Mouse (Mus musculus) intestine, postnatal 0 days (tissue): Measurements from ENCODE around the gene Chst15. TPM values are rescaled to one million over a fixed set of nuclear protein-coding genes. Genes with fewer than 3 reads are reported as not detected.

Experiments
- ATAC-seq: fragments of 200-750 bp; cut with Nextera tagmentation; 2 replicates; pipeline ENCODE4 v1.8.0; 2017; ENCODE audit warnings: mild to moderate bottlenecking, moderate TSS enrichment, moderate library complexity
- H3K27ac ChIP-seq: fragments of 300-500 bp; sonication (generic); 2 replicates; pipeline ENCODE4 v1.5.1; 2014; ENCODE audit warnings: mild to moderate bottlenecking, low read depth, low read length, moderate library complexity
- H3K27me3 ChIP-seq: fragments of 300-500 bp; sonication (generic); replicated peaks from 2 replicates; pipeline ENCODE4 v1.6.1; 2014; ENCODE audit warnings: low read length, mixed read lengths; ENCODE audit not compliant: control insufficient read depth, insufficient read depth
- H3K36me3 ChIP-seq: fragments of 300-500 bp; sonication (generic); 2 replicates; pipeline ENCODE4 v1.6.1; 2014; ENCODE audit warnings: mild to moderate bottlenecking, moderate library complexity; ENCODE audit not compliant: control insufficient read depth, insufficient read depth
- H3K4me1 ChIP-seq: fragments of 300-500 bp; sonication (generic); replicated peaks from 2 replicates; pipeline ENCODE4 v1.6.1; 2014; ENCODE audit warnings: antibody characterized with exemption, low read length, mixed read lengths; ENCODE audit not compliant: control insufficient read depth, insufficient read depth
- H3K4me2 ChIP-seq: fragments of 300-500 bp; sonication (generic); replicated peaks from 2 replicates; pipeline ENCODE4 v1.6.1; 2014; ENCODE audit warnings: low read depth, mild to moderate bottlenecking, moderate library complexity
- H3K4me3 ChIP-seq: fragments of 300-500 bp; sonication (generic); 2 replicates; pipeline ENCODE4 v1.5.1; 2014; ENCODE audit warnings: low read depth, low read length
- H3K9ac ChIP-seq: fragments of 300-500 bp; sonication (generic); 2 replicates; pipeline ENCODE4 v1.6.1; 2014; ENCODE audit warnings: mild to moderate bottlenecking, low read depth, low read length
- H3K9me3 ChIP-seq: fragments of 300-500 bp; sonication (generic); 2 replicates; pipeline ENCODE4 v1.6.1; 2016; ENCODE audit warnings: mixed run types; ENCODE audit not compliant: control insufficient read depth
- CTCF ChIP-seq: sonication (generic); IDR thresholded peaks from 2 replicates; pipeline ENCODE4 v1.5.1; 2016; ENCODE audit warnings: low read depth, mild to moderate bottlenecking, control low read depth, antibody characterized with exemption, moderate library complexity
- WGBS: fragments of 180-500 bp; shearing (Covaris S2); extraction: QIAGEN DNeasy Blood & Tissue Kit; methylation state at CpG from one replicate; pipeline ENCODE4 v1.1.7; 2014; 5-methylcytosine and 5-hydroxymethylcytosine counted together
- polyA plus RNA-seq: library from polyadenylated mRNA; unstranded; fragments of >200 nt; fragmentation: Nextera tagmentation; extraction: Ambion mirVana; gene quantifications from 2 replicates; pipeline ENCODE4 v1.2.1, GENCODE M21; 2015

Chst15 gene
- polyA plus RNA-seq = 7.9 and 8.7 TPM in 2 replicates

- TF ChIP-seq CTCF = peak; percentile 42
- H3K4me2 ChIP-seq = peak within 1 kb of the TSS; percentile 96
- peaks cover 10% of the 10 kb centered on the region; the same call in 1 of the 2 replicates for H3K4me1 ChIP-seq
- no peaks in the 10 kb centered on the region for H3K27me3 ChIP-seq
- peak; percentile 25 for ATAC-seq
- H3K9me3 ChIP-seq = no peaks in the 10 kb centered on the region
- WGBS = under 1% methylated on average over 34 of the region's 34 CpGs
- peak within 1 kb of the TSS; percentile 92 for H3K27ac ChIP-seq
- H3K9ac ChIP-seq = peak within 1 kb of the TSS; percentile 78
- no peaks in the 10 kb centered on the region; the same call in 1 of the 2 replicates for H3K36me3 ChIP-seq
- peak within 1 kb of the TSS; percentile 89 for H3K4me3 ChIP-seq
Observed at GRCm38 (mm10) chr7:132317036-132317541, at the start of gene Chst15. TSS of gene Chst15 (minus strand) at chr7:132317228.

- no peaks in the 10 kb centered on the region for H3K27me3 ChIP-seq
- no peaks in the 10 kb centered on the region for H3K9me3 ChIP-seq
- TF ChIP-seq CTCF = no peak
- 78% methylated on average over 5 of the region's 5 CpGs for WGBS
- H3K4me1 ChIP-seq = no peaks in the 10 kb centered on the region
- no peak for ATAC-seq
- H3K27ac ChIP-seq = no peak overlapping the region
- no peak overlapping the region for H3K4me2 ChIP-seq
- no peak overlapping the region for H3K4me3 ChIP-seq
- no peaks in the 10 kb centered on the region for H3K36me3 ChIP-seq
- no peak overlapping the region for H3K9ac ChIP-seq
Observed at GRCm38 (mm10) chr7:132365703-132366384, 48.8 kb upstream of the Chst15 start.

- Histone ChIP-seq H3K9me3 (no peaks in the 10 kb centered on the region), H3K9ac (no peak overlapping the region), H3K4me3 (no peak overlapping the region), H3K27ac (no peak overlapping the region), H3K4me1 (no peaks in the 10 kb centered on the region), H3K36me3 (no peaks in the 10 kb centered on the region), H3K27me3 (no peaks in the 10 kb centered on the region), H3K4me2 (no peak overlapping the region)
- TF ChIP-seq CTCF = no peak
- WGBS = 80% methylated on average over 5 of the region's 5 CpGs
- ATAC-seq = no peak
Observed at GRCm38 (mm10) chr7:132365111-132365510, 48.1 kb upstream of the Chst15 start.

GRCm38 (mm10) chr7:132364506-132364905 is 47.5 kb upstream of the Chst15 start:
- H3K4me3 ChIP-seq = no peak overlapping the region
- H3K9ac ChIP-seq = no peak overlapping the region
- H3K4me1 ChIP-seq = no peaks in the 10 kb centered on the region
- no peaks in the 10 kb centered on the region for H3K9me3 ChIP-seq
- WGBS = 65% methylated on average over 5 of the region's 5 CpGs
- H3K27ac ChIP-seq = no peak overlapping the region
- no peaks in the 10 kb centered on the region for H3K27me3 ChIP-seq
- no peak overlapping the region for H3K4me2 ChIP-seq
- no peaks in the 10 kb centered on the region for H3K36me3 ChIP-seq
- no peak for TF ChIP-seq CTCF
- ATAC-seq = no peak

- Histone ChIP-seq H3K27me3 (no peaks in the 10 kb centered on the region), H3K9ac (no peak overlapping the region), H3K4me2 (no peak overlapping the region), H3K9me3 (no peaks in the 10 kb centered on the region), H3K4me1 (0 out of 2 replicates have a peak, but pooled peaks cover 7% of the 10 kb centered on the region), H3K36me3 (no peaks in the 10 kb centered on the region), H3K4me3 (no peak overlapping the region), H3K27ac (no peak overlapping the region)
- no peak for ATAC-seq
- 85% methylated on average over 4 of the region's 4 CpGs for WGBS
- no peak for TF ChIP-seq CTCF
Observed at GRCm38 (mm10) chr7:132360336-132360735, 43.3 kb upstream of the Chst15 start.

GRCm38 (mm10) chr7:132358709-132359108 is 41.7 kb upstream of the Chst15 start:
- H3K36me3 ChIP-seq = no peaks in the 10 kb centered on the region
- no peak for ATAC-seq
- no peak overlapping the region for H3K4me2 ChIP-seq
- no peak overlapping the region for H3K4me3 ChIP-seq
- H3K27me3 ChIP-seq = no peaks in the 10 kb centered on the region
- peak overlapping the region; percentile 41; the same call in 1 of the 2 replicates for H3K27ac ChIP-seq
- 0 out of 2 replicates have a peak, but pooled peaks cover 7% of the 10 kb centered on the region for H3K4me1 ChIP-seq
- WGBS = 68% methylated on average over 4 of the region's 4 CpGs
- no peaks in the 10 kb centered on the region for H3K9me3 ChIP-seq
- no peak for TF ChIP-seq CTCF
- H3K9ac ChIP-seq = no peak overlapping the region
